Mouse (Mus musculus) NIH3T3 (cell line): ENCODE results near the gene Irgm1.
"Not testable (repeated sequence)": the region's sequence is repeated elsewhere in the genome, so short reads cannot be mapped to it uniquely, and the experiment has no call there.

Experiments
- DNase-seq: peaks from one replicate; pipeline ENCODE4 v3.0.0-alpha.2; 2012; ENCODE audit warnings: low read depth

Gene Irgm1

DNA sequence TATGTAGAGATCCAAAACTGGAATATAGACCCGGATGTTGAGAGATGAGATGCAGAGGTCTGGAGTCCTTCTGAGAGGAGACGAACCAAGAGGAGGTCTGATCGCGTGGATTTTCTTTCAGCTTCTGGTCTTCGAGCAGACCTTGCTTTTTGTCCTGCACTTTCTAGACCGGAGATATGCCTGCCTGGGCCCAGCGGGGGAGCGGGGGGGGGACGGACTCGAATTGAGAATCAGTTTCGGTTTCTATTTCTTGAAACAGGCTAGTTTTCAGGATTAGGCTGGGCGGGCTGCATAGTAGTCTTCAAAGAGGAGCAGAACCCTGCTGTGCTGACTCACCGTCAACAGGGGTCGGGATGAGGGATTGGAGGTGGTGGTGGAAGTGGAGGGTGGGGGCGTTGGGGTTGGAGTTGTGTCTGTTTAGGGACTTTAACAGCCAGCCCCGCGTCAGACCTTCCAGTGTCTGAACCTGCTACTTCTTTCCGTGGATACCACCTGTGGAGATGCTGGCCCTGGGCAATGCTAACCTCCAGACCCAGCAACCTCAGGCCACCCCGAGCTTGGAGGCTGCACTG, at the start of gene Irgm1:
Irgm1 (minus strand) TSS at position 483 of the 572 bp plus-strand sequence.
- peak; percentile 89 for DNase-seq

GRCm38 (mm10) chr11:48918380-48918779, 46.9 kb upstream of the Irgm1 start:
- DNase-seq, result no peak

GRCm38 (mm10) chr11:48913611-48914010, 42.1 kb upstream of the Irgm1 start:
- DNase-seq, result no peak

DNA sequence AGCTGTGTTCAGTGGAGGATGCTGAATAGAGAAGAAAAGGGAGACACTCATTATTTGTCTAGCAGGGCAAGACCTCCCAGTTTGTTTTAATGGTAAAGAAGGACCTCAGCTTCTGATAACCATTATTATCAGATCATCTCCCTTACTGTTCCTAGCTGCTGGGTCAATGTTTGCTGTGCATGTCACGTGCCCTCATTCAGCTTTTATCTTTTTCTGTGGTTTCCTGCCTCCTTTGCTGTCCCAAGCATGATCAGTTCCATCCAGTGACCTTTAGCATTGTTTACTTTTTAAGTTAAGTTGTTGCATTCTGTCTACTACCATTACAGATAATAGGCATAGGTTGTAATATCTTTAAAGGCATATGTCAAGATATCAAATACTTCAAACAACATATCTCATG, 37.0 kb upstream of the Irgm1 start:
- no peak for DNase-seq

GRCm38 (mm10) chr11:48902021-48902420, 30.5 kb upstream of the Irgm1 start, which contains the start of gene Gm5431:
TSS of gene Gm5431 (minus strand) at chr11:48902214.
- no peak for DNase-seq

- not testable (repeated sequence) for DNase-seq
These were observed 30.1 kb upstream of the Irgm1 start for GRCm38 (mm10) chr11:48901567-48901930.

DNA sequence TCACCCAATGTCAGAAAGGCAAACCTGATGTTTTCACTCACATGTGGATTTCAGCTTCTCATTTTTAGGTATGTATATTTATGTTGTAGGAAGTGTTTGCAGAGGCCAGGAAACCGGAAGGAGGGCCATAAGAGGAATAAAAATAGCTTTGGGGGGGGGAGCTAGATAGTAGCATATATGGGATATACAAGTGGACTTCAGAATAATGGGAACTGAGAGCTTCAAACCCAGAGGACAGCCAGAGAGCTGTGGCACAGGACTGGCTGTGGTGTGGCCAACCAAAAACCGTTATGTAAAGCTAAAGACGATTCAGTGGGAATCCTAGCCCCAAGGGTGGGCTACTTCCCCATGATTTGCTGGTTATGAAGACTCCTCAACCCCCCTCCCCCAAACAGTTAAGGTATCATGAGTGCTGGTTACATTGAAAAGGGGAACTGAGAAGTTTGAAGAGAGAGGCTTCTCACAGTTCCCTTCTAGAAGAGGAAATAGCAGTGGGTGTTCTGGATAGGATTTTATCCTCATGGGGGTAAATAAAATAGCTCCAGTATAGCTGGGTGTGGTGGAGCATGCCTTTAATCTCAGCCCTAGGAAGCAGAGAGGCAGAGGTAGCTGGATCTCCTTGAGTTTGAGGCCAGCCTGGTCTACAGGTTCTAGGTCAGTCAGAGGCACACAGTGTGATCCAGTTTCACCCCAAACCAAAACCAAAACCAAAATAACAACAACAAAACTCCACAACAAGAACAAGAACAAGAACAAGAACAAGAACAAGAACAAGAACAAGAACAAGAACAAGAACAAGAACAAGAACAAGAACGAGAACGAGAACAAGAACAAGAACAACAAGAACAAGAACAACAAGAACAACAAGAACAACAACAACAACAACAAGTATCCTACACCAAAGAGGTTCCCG, 29.4 kb upstream of the Irgm1 start:
- not testable (repeated sequence) for DNase-seq

GRCm38 (mm10) chr11:48898812-48899431, 27.4 kb upstream of the Irgm1 start:
- DNase-seq, result peak; percentile 67

DNA sequence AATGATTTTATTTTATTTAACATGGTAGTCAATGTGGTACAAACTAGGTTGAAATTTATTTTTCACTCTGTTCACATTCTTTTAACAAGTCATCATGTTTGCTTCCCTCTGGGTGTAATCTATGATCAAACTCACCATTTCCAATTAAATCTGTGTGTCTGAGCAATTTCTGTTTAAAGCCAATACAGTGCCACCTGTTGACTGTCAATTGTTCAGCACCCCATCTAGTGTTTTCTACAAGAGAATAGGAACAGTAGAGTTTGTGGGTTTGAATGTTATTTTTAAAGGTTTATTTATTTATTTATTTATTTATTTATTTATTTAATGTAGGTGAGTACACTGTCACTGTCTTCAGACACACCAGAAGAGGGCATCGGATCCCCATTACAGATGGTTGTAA, 5.2 kb upstream of the Irgm1 start:
- no peak for DNase-seq

DNA sequence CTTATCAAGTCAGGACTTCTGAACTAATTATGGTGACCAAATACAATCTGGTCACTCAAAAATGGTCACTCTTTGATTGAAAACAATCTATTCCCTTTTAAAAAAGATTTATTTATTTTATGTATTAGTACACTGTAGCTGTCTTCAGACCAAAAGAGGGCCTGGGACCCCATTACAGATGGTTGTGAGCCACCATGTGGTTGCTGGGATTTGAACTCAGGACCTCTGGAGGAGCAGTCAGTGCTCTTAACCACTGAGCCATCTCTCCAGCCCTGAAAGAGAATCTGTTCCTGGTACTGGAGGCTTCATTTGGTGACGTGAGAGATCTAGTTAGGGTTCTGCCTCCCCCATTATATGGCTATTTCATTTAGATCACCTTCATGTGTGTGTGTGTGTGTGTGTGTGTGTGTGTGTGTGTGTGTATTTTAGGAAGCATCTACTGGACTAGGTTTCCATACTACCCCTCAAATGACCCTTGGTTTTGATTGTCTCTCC, 3.9 kb upstream of the Irgm1 start:
- DNase-seq, result not testable (repeated sequence)

GRCm38 (mm10) chr11:48874465-48874864, 3.0 kb upstream of the Irgm1 start:
- DNase-seq, result peak; percentile 86

DNA sequence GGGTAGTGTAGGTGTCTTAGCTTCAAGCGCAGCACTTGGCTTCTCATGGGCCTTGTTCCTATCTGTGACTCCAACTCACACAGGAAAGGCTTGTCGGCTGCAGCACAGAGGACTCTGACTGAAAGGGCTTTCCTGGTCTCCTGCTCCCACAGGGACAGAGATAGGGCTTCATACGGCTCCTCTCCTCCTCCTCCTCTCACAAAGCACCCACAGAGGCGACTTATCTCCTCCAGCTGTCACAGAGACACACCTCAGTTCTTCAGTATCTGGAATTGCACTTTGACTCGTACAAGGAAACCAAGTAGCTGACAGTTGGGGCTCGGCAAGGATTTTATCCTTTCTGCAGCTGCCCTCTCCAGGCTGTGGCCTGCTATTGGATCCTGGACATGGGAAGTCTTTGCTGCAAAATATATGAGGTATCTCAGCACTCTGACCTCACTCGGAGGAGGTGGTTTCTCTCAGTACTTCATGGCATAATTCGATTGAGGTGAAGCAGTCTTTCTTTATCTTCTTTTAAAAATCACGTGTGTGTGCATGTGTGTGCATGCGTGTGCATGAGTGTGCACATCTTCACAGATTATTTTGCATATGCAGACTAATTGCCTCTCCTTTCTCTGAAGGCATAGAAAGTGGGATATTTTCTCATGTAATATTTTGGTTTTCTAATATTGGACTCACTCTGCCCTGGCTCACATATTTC, 2.3 kb upstream of the Irgm1 start:
- DNase-seq, result no peak

- no peak for DNase-seq
These were observed 1.3 kb upstream of the Irgm1 start for GRCm38 (mm10) chr11:48872695-48873300.

DNA sequence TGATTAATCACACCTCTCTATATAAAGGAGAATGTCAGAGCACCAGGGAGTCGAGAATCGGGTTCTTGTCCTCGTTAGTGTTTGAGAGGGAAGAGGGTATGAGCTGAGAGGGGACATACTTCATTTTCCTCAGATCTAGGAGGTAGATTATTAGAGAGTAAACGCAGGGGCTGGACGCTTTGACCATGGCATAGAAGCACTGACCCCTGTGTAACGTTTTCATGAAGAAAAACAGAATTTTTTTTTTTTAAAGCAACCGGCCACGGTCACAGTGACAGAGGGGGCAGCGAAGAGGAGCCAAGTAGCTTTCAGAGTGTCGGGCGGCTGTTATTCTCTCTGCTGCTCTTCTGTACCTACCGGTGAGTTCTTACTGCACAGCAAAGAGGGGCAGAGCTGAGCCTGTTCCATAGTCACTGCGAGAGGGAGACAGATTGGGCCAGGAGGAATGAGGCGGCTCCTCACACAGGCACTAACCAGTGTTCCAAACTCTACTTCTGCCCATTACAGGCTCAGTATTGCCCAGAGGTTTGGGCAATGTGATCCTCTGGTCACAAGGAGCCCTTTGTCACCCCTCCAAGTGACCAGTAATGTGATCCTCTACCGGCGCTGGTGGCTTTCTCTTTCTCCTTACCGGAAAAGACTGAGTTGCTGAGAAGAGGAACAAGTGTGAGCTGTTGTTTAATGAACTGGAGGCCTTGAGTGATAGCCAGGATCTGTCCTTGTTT, 496 bp upstream of the Irgm1 start:
- DNase-seq, result peak; percentile 65

- peak; percentile 50 for DNase-seq
These were observed 702 bp downstream of the Irgm1 start for GRCm38 (mm10) chr11:48870781-48871180.

DNA sequence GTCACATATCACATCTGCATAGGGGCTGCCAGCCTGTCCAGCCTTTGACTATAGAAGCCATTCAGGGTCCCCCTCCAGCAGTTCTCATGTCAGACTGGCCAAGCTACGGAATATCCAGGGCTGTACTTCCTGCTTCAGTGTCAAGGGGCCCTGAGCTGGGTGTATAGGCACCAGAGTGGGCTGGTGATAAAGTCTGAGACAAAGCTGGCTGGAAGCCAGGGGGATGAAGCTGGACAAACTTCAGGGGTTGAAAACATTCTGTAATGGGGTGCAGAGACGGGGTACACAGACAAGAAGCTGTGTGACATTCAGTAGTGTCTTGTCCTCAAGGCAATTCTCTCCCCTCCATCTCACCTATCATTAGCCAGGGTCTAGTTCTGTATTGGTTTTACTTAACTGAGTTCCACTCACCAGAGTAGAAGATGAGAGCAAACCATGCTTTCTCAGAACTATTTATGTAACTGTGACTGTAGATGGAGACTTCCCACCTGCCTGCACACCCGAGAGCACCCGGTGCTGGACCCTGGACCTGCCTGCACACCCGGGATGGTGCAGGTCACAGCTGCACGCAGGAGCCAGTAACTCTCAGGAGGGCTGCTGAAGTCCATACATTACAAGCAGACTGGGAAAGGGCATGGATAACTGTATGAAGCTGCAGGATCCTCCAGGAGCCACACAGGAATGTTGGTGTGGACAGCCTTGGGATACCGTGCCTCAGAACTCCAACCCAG, 1.9 kb downstream of the Irgm1 start:
- DNase-seq, result peak; percentile 29

- no peak for DNase-seq
These were observed 5.0 kb downstream of the Irgm1 start for GRCm38 (mm10) chr11:48866481-48866880.

- DNase-seq, result no peak
These were observed 7.7 kb downstream of the Irgm1 start for GRCm38 (mm10) chr11:48863808-48864207.

DNA sequence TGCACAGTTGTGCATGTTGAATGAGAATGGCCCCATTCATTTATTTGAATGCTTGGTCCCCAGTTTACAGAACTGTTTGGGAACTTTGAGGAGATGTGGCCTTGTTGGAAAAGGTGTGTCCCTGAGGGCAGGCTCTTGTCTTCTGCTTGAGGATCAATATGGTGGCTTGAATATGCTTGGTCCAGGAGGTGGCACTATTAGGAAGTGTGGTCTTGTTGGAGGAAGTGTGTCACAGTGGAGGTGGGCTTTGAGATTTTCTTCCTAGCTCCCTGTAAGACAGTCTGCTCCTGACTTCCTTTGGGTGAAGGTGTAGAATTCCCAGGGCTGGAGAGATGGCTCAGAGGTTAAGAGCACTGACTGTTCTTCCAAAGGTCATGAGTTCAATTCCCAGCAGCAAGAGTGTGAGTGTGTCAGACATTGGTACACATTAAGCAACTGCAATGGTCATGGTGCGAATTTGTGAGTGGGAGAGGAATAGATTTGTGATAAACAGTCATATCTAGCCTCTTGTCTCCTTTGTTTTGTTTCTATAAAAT, 8.6 kb downstream of the Irgm1 start:
- DNase-seq, result no peak

DNA sequence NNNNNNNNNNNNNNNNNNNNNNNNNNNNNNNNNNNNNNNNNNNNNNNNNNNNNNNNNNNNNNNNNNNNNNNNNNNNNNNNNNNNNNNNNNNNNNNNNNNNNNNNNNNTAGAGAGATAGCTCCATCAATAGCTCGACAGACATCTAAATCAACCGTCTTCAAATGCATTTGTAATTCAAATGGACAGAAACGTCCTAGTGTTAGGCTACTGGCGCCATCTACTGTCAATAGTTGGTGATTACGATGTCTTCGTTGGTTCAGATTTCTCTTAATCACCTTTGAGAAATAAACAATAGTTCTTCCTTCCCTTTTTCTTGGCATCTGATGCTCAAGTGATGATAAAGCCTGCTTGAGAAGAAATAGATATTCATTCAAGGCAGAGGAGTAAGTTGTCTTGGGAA, 12.5 kb downstream of the Irgm1 start:
- DNase-seq, result peak; percentile 86
